Mouse (Mus musculus) forebrain, postnatal 0 days (tissue): ENCODE data around the gene Cxcl16. TPM values are rescaled to one million over a fixed set of nuclear protein-coding genes. Genes with fewer than 3 reads are reported as not detected.

Experiments
- ATAC-seq: fragments of 200-750 bp; cut with Nextera tagmentation; 2 replicates; pipeline ENCODE4 v1.8.0; 2017; ENCODE audit warnings: mild to moderate bottlenecking, moderate library complexity
- DNase-seq: peaks from one replicate; pipeline ENCODE4 v3.0.0-alpha.2; 2015
- H3K27ac ChIP-seq: fragments of 300-500 bp; sonication (generic); 2 replicates; pipeline ENCODE4 v1.5.1; 2014; ENCODE audit warnings: low read depth, mild to moderate bottlenecking, antibody characterized with exemption, low read length, moderate library complexity, mixed read lengths
- H3K27me3 ChIP-seq: fragments of 300-500 bp; sonication (generic); 2 replicates; pipeline ENCODE4 v1.6.1; 2014; ENCODE audit warnings: mild to moderate bottlenecking, low read length, mixed read lengths; ENCODE audit not compliant: insufficient read depth
- H3K36me3 ChIP-seq: fragments of 300-500 bp; sonication (generic); 2 replicates; pipeline ENCODE4 v1.6.1; 2014; ENCODE audit warnings: mild to moderate bottlenecking, moderate library complexity; ENCODE audit not compliant: insufficient read depth
- H3K4me1 ChIP-seq: fragments of 300-500 bp; sonication (generic); 2 replicates; pipeline ENCODE4 v1.6.1; 2014; ENCODE audit warnings: antibody characterized with exemption; ENCODE audit not compliant: insufficient read depth
- H3K4me2 ChIP-seq: fragments of 300-500 bp; sonication (generic); 2 replicates; pipeline ENCODE4 v1.6.1; 2014; ENCODE audit warnings: low read depth, mild to moderate bottlenecking, moderate library complexity
- H3K4me3 ChIP-seq: fragments of 300-500 bp; sonication (generic); 2 replicates; pipeline ENCODE4 v1.5.1; 2014; ENCODE audit warnings: low read depth, low read length, mixed read lengths
- H3K9ac ChIP-seq: fragments of 300-500 bp; sonication (generic); 2 replicates; pipeline ENCODE4 v1.6.1; 2014; ENCODE audit warnings: mild to moderate bottlenecking
- H3K9me3 ChIP-seq: fragments of 300-500 bp; sonication (generic); 2 replicates; pipeline ENCODE4 v1.6.1; 2016; ENCODE audit warnings: low read length
- CTCF ChIP-seq: sonication (generic); IDR thresholded peaks from 2 replicates; pipeline ENCODE4 v1.5.1; 2016; ENCODE audit warnings: antibody characterized with exemption, control low read depth, low read depth
- WGBS: fragments of 180-500 bp; shearing (Covaris S2); extraction: QIAGEN DNeasy Blood & Tissue Kit; methylation state at CpG from one replicate; pipeline ENCODE4 v1.1.7; 2014; 5-methylcytosine and 5-hydroxymethylcytosine counted together
- polyA plus RNA-seq: library from polyadenylated mRNA; unstranded; fragments of >200 nt; fragmentation: Nextera tagmentation; extraction: Ambion mirVana; gene quantifications from 2 replicates; pipeline ENCODE4 v1.2.1, GENCODE M21; 2015
- total RNA-seq: library from RNA; depleted of rRNA; stranded (reverse); fragments of >200 nt; gene quantifications from 2 replicates; pipeline ENCODE4 v1.2.3, GENCODE M21; 2014; rRNA removed

Cxcl16 gene
- total RNA-seq, result 2.2 and 2.3 TPM in 2 replicates
- polyA plus RNA-seq, result 2.0 and 2.4 TPM in 2 replicates

- no peak for ATAC-seq
- peak within 1 kb of the TSS; percentile 38 for H3K4me3 ChIP-seq
- H3K36me3 ChIP-seq, result no peaks in the 10 kb centered on the region
- H3K9me3 ChIP-seq, result no peaks in the 10 kb centered on the region
- DNase-seq, result no peak
- peaks cover 7% of the 10 kb centered on the region for H3K27me3 ChIP-seq
- H3K4me2 ChIP-seq, result peak within 1 kb of the TSS; percentile 62
- H3K9ac ChIP-seq, result peak within 1 kb of the TSS; percentile 39; the same call in 1 of the 2 replicates
- H3K4me1 ChIP-seq, result no peaks in the 10 kb centered on the region
- 6% methylated on average over 30 of the region's 30 CpGs for WGBS
- TF ChIP-seq CTCF, result no peak
- H3K27ac ChIP-seq, result no peak within 1 kb of the TSS
Measured at GRCm38 (mm10) chr11:70459601-70460101, at the start of gene Cxcl16. Gene Cxcl16 (minus strand): TSS chr11:70459984.

GRCm38 (mm10) chr11:70506962-70507515 is 47.3 kb upstream of the Cxcl16 start:
- no peaks in the 10 kb centered on the region for H3K9me3 ChIP-seq
- H3K27ac ChIP-seq, result no peak overlapping the region
- 76% methylated on average over 7 of the region's 7 CpGs for WGBS
- no peak overlapping the region for H3K4me2 ChIP-seq
- H3K27me3 ChIP-seq, result no peaks in the 10 kb centered on the region
- no peak for DNase-seq
- H3K4me1 ChIP-seq, result no peaks in the 10 kb centered on the region
- ATAC-seq, result no peak
- TF ChIP-seq CTCF, result no peak
- no peaks in the 10 kb centered on the region for H3K36me3 ChIP-seq
- H3K9ac ChIP-seq, result no peak overlapping the region
- H3K4me3 ChIP-seq, result no peak overlapping the region

GRCm38 (mm10) chr11:70506385-70506784 is 46.6 kb upstream of the Cxcl16 start:
- H3K36me3 ChIP-seq, result no peaks in the 10 kb centered on the region
- H3K4me1 ChIP-seq, result no peaks in the 10 kb centered on the region
- ATAC-seq, result no peak
- peak; percentile 66 for TF ChIP-seq CTCF
- no peak overlapping the region for H3K4me2 ChIP-seq
- H3K27ac ChIP-seq, result no peak overlapping the region
- DNase-seq, result peak; percentile 57
- no peaks in the 10 kb centered on the region for H3K9me3 ChIP-seq
- H3K9ac ChIP-seq, result no peak overlapping the region
- H3K27me3 ChIP-seq, result no peaks in the 10 kb centered on the region
- H3K4me3 ChIP-seq, result no peak overlapping the region
- WGBS, result 26% methylated on average over 4 of the region's 4 CpGs

- DNase-seq (no peak), ATAC-seq (no peak)
- no peak for TF ChIP-seq CTCF
- no peaks in the 10 kb centered on the region for H3K36me3 ChIP-seq
- H3K27ac ChIP-seq, result no peak within 1 kb of the TSS
- no peaks in the 10 kb centered on the region for H3K4me1 ChIP-seq
- no peak within 1 kb of the TSS for H3K4me3 ChIP-seq
- H3K9ac ChIP-seq, result no peak within 1 kb of the TSS
- no peaks in the 10 kb centered on the region for H3K9me3 ChIP-seq
- WGBS, result 83% methylated on average over 9 of the region's 9 CpGs
- no peaks in the 10 kb centered on the region for H3K27me3 ChIP-seq
- H3K4me2 ChIP-seq, result no peak within 1 kb of the TSS
Measured at GRCm38 (mm10) chr11:70504970-70505369, 45.2 kb upstream of the Cxcl16 start, which contains the start of gene Tm4sf5. Gene Tm4sf5 (plus strand): TSS chr11:70505244.

- ATAC-seq (no peak), DNase-seq (no peak)
- no peak for TF ChIP-seq CTCF
- Histone ChIP-seq H3K4me3 (no peak overlapping the region), H3K27ac (no peak overlapping the region), H3K9me3 (no peaks in the 10 kb centered on the region), H3K9ac (no peak overlapping the region), H3K4me2 (no peak overlapping the region), H3K4me1 (no peaks in the 10 kb centered on the region), H3K36me3 (no peaks in the 10 kb centered on the region), H3K27me3 (no peaks in the 10 kb centered on the region)
- 72% methylated on average over 3 of the region's 3 CpGs for WGBS
Measured at GRCm38 (mm10) chr11:70502018-70502417, 42.2 kb upstream of the Cxcl16 start.

- ATAC-seq (no peak), DNase-seq (no peak)
- Histone ChIP-seq H3K9me3 (no peaks in the 10 kb centered on the region), H3K9ac (no peak overlapping the region), H3K4me3 (no peak overlapping the region), H3K4me2 (no peak overlapping the region), H3K4me1 (no peaks in the 10 kb centered on the region), H3K27me3 (no peaks in the 10 kb centered on the region; the same call in 1 of the 2 replicates), H3K36me3 (no peaks in the 10 kb centered on the region), H3K27ac (no peak overlapping the region)
- 94% methylated on average over 1 of the region's 1 CpGs for WGBS
- no peak for TF ChIP-seq CTCF
Measured at GRCm38 (mm10) chr11:70500476-70500812, 40.7 kb upstream of the Cxcl16 start.

- H3K4me3 ChIP-seq, result no peak overlapping the region
- WGBS, result 66% methylated on average over 14 of the region's 14 CpGs
- no peak for ATAC-seq
- no peak overlapping the region for H3K27ac ChIP-seq
- no peaks in the 10 kb centered on the region; the same call in 1 of the 2 replicates for H3K27me3 ChIP-seq
- no peaks in the 10 kb centered on the region for H3K9me3 ChIP-seq
- peak; percentile 23; the same call in 1 of the 2 replicates for TF ChIP-seq CTCF
- no peak for DNase-seq
- H3K4me2 ChIP-seq, result no peak overlapping the region
- H3K9ac ChIP-seq, result no peak overlapping the region
- H3K4me1 ChIP-seq, result no peaks in the 10 kb centered on the region
- H3K36me3 ChIP-seq, result no peaks in the 10 kb centered on the region
Measured at GRCm38 (mm10) chr11:70499566-70500475, 40.0 kb upstream of the Cxcl16 start.
